Mouse (Mus musculus) left cerebral cortex, adult 18-20 months (tissue): ENCODE results near the gene Iqcf1. TPM values are rescaled to one million over a fixed set of nuclear protein-coding genes. Genes with fewer than 3 reads are reported as not detected.
"Not testable (repeated sequence)": the region's sequence is repeated elsewhere in the genome, so short reads cannot be mapped to it uniquely, and the experiment has no call there.

ENCODE experiments used
- DNase-seq, 2 experiments: peaks; one replicate each; pipeline ENCODE4 v3.0.0; 2021 to 2022; ENCODE audit warnings: low spot score in 2 of 2, mixed read lengths in 1 of 2
- total RNA-seq, 2 experiments: library from RNA; stranded (reverse); gene quantifications; 2 replicates each; pipeline ENCODE4 v1.2.3; 2021

Iqcf1 gene
- total RNA-seq, 2 experiments from 2014 or later, result not detected

- no peak for DNase-seq
Measured at GRCm38 (mm10) chr9:106481676-106482075, 18.1 kb upstream of the Iqcf1 start.

- no peak for DNase-seq
Measured at GRCm38 (mm10) chr9:106482578-106483115, 17.1 kb upstream of the Iqcf1 start.

- no peak for DNase-seq
Measured at GRCm38 (mm10) chr9:106483136-106483535, 16.6 kb upstream of the Iqcf1 start.

GRCm38 (mm10) chr9:106483606-106484005 is 16.2 kb upstream of the Iqcf1 start:
- no peak for DNase-seq

GRCm38 (mm10) chr9:106485076-106485475 is 14.7 kb upstream of the Iqcf1 start:
- no peak for DNase-seq

GRCm38 (mm10) chr9:106487602-106488001 is 12.2 kb upstream of the Iqcf1 start:
- not testable (repeated sequence) for DNase-seq

GRCm38 (mm10) chr9:106501846-106502245 is 2.1 kb downstream of the Iqcf1 start:
- DNase-seq, result no peak

- DNase-seq, result no peak
Measured at GRCm38 (mm10) chr9:106504246-106504645, 4.5 kb downstream of the Iqcf1 start.

- DNase-seq, result no peak
Measured at GRCm38 (mm10) chr9:106509356-106509755, 9.6 kb downstream of the Iqcf1 start.

- no peak for DNase-seq
Measured at GRCm38 (mm10) chr9:106512729-106513450, 13.1 kb downstream of the Iqcf1 start.

- DNase-seq, result no peak
Measured at GRCm38 (mm10) chr9:106513566-106513965, 13.8 kb downstream of the Iqcf1 start.

- DNase-seq, result no peak
Measured at GRCm38 (mm10) chr9:106514273-106514672, 14.5 kb downstream of the Iqcf1 start, which contains the start of gene Iqcf5. TSS of gene Iqcf5 (plus strand) at chr9:106514573.

- DNase-seq, result no peak
Measured at GRCm38 (mm10) chr9:106519433-106519832, 19.7 kb downstream of the Iqcf1 start.

- DNase-seq, result no peak
Measured at GRCm38 (mm10) chr9:106519909-106520308, 20.1 kb downstream of the Iqcf1 start.

- peak; percentile 39 to 47 for DNase-seq
Measured at GRCm38 (mm10) chr9:106531833-106532232, 32.1 kb downstream of the Iqcf1 start.

GRCm38 (mm10) chr9:106534296-106534695 is 34.5 kb downstream of the Iqcf1 start:
- DNase-seq, result no peak

- DNase-seq, result peak; percentile 28 to 29
Measured at GRCm38 (mm10) chr9:106534975-106535374, 35.2 kb downstream of the Iqcf1 start.

Other genes with a start within 250 kb of the Iqcf1 start
- gene Poc1a, start 218.9 kb upstream of the Iqcf1 start, total RNA-seq, result 10 to 100 TPM; 14.8 to 16.1 TPM
- 100 to 1,000 TPM; 106 to 111 TPM for gene Dusp7, start 131.3 kb upstream of the Iqcf1 start, total RNA-seq
- gene Rpl29, start 70.5 kb upstream of the Iqcf1 start, total RNA-seq, result 100 to 1,000 TPM; 275 to 295 TPM
- gene Acy1, start 61.6 kb upstream of the Iqcf1 start, total RNA-seq, result 10 to 100 TPM; 15.6 to 19.4 TPM
- 10 to 100 TPM; 12.5 to 12.7 TPM for gene Abhd14b, start 52.5 kb upstream of the Iqcf1 start, total RNA-seq
- gene Abhd14a, start 52.3 kb upstream of the Iqcf1 start, total RNA-seq, result 10 to 100 TPM; 35.3 to 36.5 TPM
- 100 to 1,000 TPM; 207 to 212 TPM for gene Pcbp4, start 46.7 kb upstream of the Iqcf1 start, total RNA-seq
- 1 to 10 TPM; 9.0 to 9.6 TPM for gene Gpr62, start 34.0 kb upstream of the Iqcf1 start, total RNA-seq
- gene Rrp9, start 24.0 kb upstream of the Iqcf1 start, total RNA-seq, result 10 to 100 TPM; 29.3 to 38.7 TPM
- 1 to 10 TPM; 5.2 to 5.5 TPM for gene Parp3, start 23.0 kb upstream of the Iqcf1 start, total RNA-seq
- not detected for gene Iqcf5, start 14.6 kb downstream of the Iqcf1 start, total RNA-seq
- gene Iqcf3, start 61.7 kb downstream of the Iqcf1 start, total RNA-seq, result not detected
- not detected for gene Iqcf4, start 71.0 kb downstream of the Iqcf1 start, total RNA-seq
- not detected for gene Iqcf6, start 126.6 kb downstream of the Iqcf1 start, total RNA-seq
- gene Grm2, start 156.1 kb downstream of the Iqcf1 start, total RNA-seq, result 10 to 100 TPM; 50.5 to 52.2 TPM
- gene Tex264, start 186.0 kb downstream of the Iqcf1 start, total RNA-seq, result 100 to 1,000 TPM in 1 of 2 experiments, 10 to 100 TPM in 1; 99.4 to 103 TPM